In the genomic region with DNA sequence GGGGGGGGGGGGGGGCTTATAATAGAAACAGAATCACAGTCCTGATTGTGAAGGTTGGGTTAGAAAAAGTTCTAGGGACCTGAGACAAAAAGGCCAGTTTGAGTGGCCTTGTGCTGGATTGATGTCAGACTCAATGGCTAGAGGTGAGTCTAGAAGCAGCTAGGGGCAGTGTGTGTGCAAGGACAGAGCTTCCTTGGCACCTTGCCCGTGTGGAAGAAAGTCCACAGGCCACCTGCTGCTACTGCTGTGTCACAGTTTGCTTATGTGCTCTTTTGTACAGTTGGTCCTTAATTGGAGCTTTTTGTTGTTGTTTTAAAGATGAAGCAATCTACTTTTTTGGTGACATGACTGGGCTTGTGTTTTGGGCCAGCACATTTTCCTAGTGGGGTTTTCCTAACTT, we compare ENCODE assay signal across 9 mouse cellular contexts. TPM values are rescaled to one million over a fixed set of nuclear protein-coding genes. Genes with fewer than 3 reads are reported as not detected.
DNase-seq lines count a peak whose midpoint lies in the region; ATAC-seq and TF ChIP-seq lines count a peak whose summit lies in the region.
"Had no signal": no experiment of that assay in that cellular context is flagged by ENCODE, and none has a peak within 500 bp of the region (broad histone marks: within the 10 kb centered on the region; RNA-seq: fewer than 3 reads in every experiment).

No protein-coding gene starts in this region.

- peak; percentile 89 for DNase-seq in heart, adult 11 months
- DNase-seq in heart, embryonic 10.5 days (ENCODE audit: low spot score): no peak
- peak; percentile 17 for DNase-seq in lung, embryonic 14.5 days
- no peak for DNase-seq in lung, adult 18-20 months
- peak; percentile 80 for DNase-seq in liver, postnatal 0 days
- no peak for DNase-seq in ovary, postnatal 14 days (ENCODE audit: low spot score)
- no peak for DNase-seq in testis, postnatal 10 days (ENCODE audit: low spot score)

- no peak overlapping the region for H3K9ac ChIP-seq in lung, embryonic 14.5 days
- H3K9ac ChIP-seq in intestine, postnatal 0 days (ENCODE audit: low read depth, low read length): no peak overlapping the region
- no peak overlapping the region for H3K9ac ChIP-seq in liver, postnatal 0 days (replicated peaks)
- H3K9ac ChIP-seq: hindbrain, embryonic 12.5 days had no signal

- no peak overlapping the region for H3K4me2 ChIP-seq in lung, embryonic 14.5 days
- no peak overlapping the region for H3K4me2 ChIP-seq in intestine, postnatal 0 days (replicated peaks; ENCODE audit: low read depth)
- no peak overlapping the region for H3K4me2 ChIP-seq in liver, postnatal 0 days (ENCODE audit: low read depth, low read length)
- H3K4me2 ChIP-seq: hindbrain, embryonic 12.5 days had no signal

- H3K9me3 ChIP-seq in heart, embryonic 10.5 days: no peaks in the 10 kb centered on the region
- H3K9me3 ChIP-seq in lung, embryonic 14.5 days (ENCODE audit: low read depth, low read length): no peaks in the 10 kb centered on the region
- no peaks in the 10 kb centered on the region for H3K9me3 ChIP-seq in intestine, postnatal 0 days (ENCODE audit: control insufficient read depth)
- no peaks in the 10 kb centered on the region for H3K9me3 ChIP-seq in liver, postnatal 0 days (ENCODE audit: low read length)
- H3K9me3 ChIP-seq: hindbrain, embryonic 12.5 days had no signal

- H3K27ac ChIP-seq in heart, embryonic 10.5 days: no peak overlapping the region
- no peak overlapping the region for H3K27ac ChIP-seq in lung, embryonic 14.5 days (ENCODE audit: low read depth)
- no peak overlapping the region for H3K27ac ChIP-seq in intestine, postnatal 0 days (ENCODE audit: low read depth, low read length)
- peak overlapping the region; percentile 58 for H3K27ac ChIP-seq in liver, postnatal 0 days (ENCODE audit: low read depth)
- H3K27ac ChIP-seq: hindbrain, embryonic 12.5 days had no signal

- no peaks in the 10 kb centered on the region for H3K27me3 ChIP-seq in heart, embryonic 10.5 days (ENCODE audit: insufficient read depth, poor library complexity, severe bottlenecking)
- H3K27me3 ChIP-seq in lung, embryonic 14.5 days (ENCODE audit: insufficient read depth, low read length): no peaks in the 10 kb centered on the region
- no peaks in the 10 kb centered on the region for H3K27me3 ChIP-seq in intestine, postnatal 0 days (replicated peaks; ENCODE audit: control insufficient read depth, insufficient read depth, low read length)
- no peaks in the 10 kb centered on the region for H3K27me3 ChIP-seq in liver, postnatal 0 days (ENCODE audit: insufficient read depth, low read length)
- H3K27me3 ChIP-seq: hindbrain, embryonic 12.5 days had no signal

- peaks cover 7% of the 10 kb centered on the region; the same call in 1 of the 2 replicates for H3K4me1 ChIP-seq in heart, embryonic 10.5 days
- H3K4me1 ChIP-seq in lung, embryonic 14.5 days (ENCODE audit: insufficient read depth): no peaks in the 10 kb centered on the region
- no peaks in the 10 kb centered on the region for H3K4me1 ChIP-seq in intestine, postnatal 0 days (replicated peaks; ENCODE audit: control insufficient read depth, insufficient read depth, low read length)
- peaks cover 12% of the 10 kb centered on the region for H3K4me1 ChIP-seq in liver, postnatal 0 days (ENCODE audit: insufficient read depth)
- H3K4me1 ChIP-seq: hindbrain, embryonic 12.5 days had no signal

- no peak for TF ChIP-seq CTCF in lung, embryonic 14.5 days (IDR thresholded peaks at IDR 0.05; ENCODE audit: low read depth)
- TF ChIP-seq CTCF in intestine, postnatal 0 days (IDR thresholded peaks at IDR 0.05; ENCODE audit: low read depth): peak; percentile 28; the same call in 1 of the 2 replicates
- peak; percentile 36 for TF ChIP-seq CTCF in liver, postnatal 0 days (IDR thresholded peaks at IDR 0.05; ENCODE audit: low read depth)

- peaks cover 58% of the 10 kb centered on the region for H3K36me3 ChIP-seq in heart, embryonic 10.5 days
- H3K36me3 ChIP-seq in lung, embryonic 14.5 days (ENCODE audit: insufficient read depth): peaks cover 54% of the 10 kb centered on the region
- H3K36me3 ChIP-seq in intestine, postnatal 0 days (ENCODE audit: control insufficient read depth, insufficient read depth): peaks cover 57% of the 10 kb centered on the region
- H3K36me3 ChIP-seq in liver, postnatal 0 days (replicated peaks; ENCODE audit: insufficient read depth, low read length): peaks cover 23% of the 10 kb centered on the region

- ATAC-seq in lung, embryonic 14.5 days (ENCODE audit: insufficient read depth): no peak
- 0 out of 2 replicates have a peak, but pooled peaks have one; percentile 31 for ATAC-seq in intestine, postnatal 0 days
- peak; percentile 92 for ATAC-seq in liver, postnatal 0 days

- TF ChIP-seq EP300 in liver, postnatal 0 days (IDR thresholded peaks at IDR 0.05; ENCODE audit: low read depth): peak; percentile 38; the same call in 1 of the 2 replicates

- H3K4me3 ChIP-seq in heart, embryonic 10.5 days: no peak overlapping the region
- no peak overlapping the region for H3K4me3 ChIP-seq in lung, embryonic 14.5 days (ENCODE audit: low read depth, low read length)
- no peak overlapping the region for H3K4me3 ChIP-seq in intestine, postnatal 0 days (ENCODE audit: low read depth, low read length)
- no peak overlapping the region for H3K4me3 ChIP-seq in liver, postnatal 0 days (ENCODE audit: low read depth, low read length)
- H3K4me3 ChIP-seq: hindbrain, embryonic 12.5 days had no signal

- WGBS in heart, embryonic 10.5 days: 60% methylated on average over 1 of the region's 1 CpGs
- 42% methylated on average over 1 of the region's 1 CpGs for WGBS in lung, embryonic 14.5 days
- WGBS in intestine, postnatal 0 days: 24% methylated on average over 1 of the region's 1 CpGs
- WGBS in liver, postnatal 0 days (ENCODE audit: insufficient replicate concordance): 45% methylated on average over 1 of the region's 1 CpGs

RNA-seq across cellular contexts. Expression of gene Fam120b, which starts 33.9 kb away (rescaled TPM):
- polyA plus RNA-seq in heart, embryonic 10.5 days (2016; fragmentation: Nextera tagmentation; extraction: Ambion mirVana): 17.2 and 20.0 TPM in 2 replicates
- polyA plus RNA-seq in lung, embryonic 14.5 days (2014; fragmentation: Nextera tagmentation; extraction: Ambion mirVana): 25.0 and 26.6 TPM in 2 replicates
- 11.5 and 13.6 TPM in 2 replicates for polyA plus RNA-seq in intestine, postnatal 0 days (2015; fragmentation: Nextera tagmentation; extraction: Ambion mirVana)
- 5.0 and 5.2 TPM in 2 replicates for polyA plus RNA-seq in liver, postnatal 0 days (2015; fragmentation: Nextera tagmentation; extraction: Ambion mirVana)

RNA-seq across cellular contexts. Expression of gene Dll1, which starts 53.3 kb away (rescaled TPM):
- polyA plus RNA-seq in heart, embryonic 10.5 days (2016; fragmentation: Nextera tagmentation; extraction: Ambion mirVana): 4.9 and 9.7 TPM in 2 replicates
- polyA plus RNA-seq in lung, embryonic 14.5 days (2014; fragmentation: Nextera tagmentation; extraction: Ambion mirVana): 3.1 and 3.4 TPM in 2 replicates
- 18.5 and 20.0 TPM in 2 replicates for polyA plus RNA-seq in intestine, postnatal 0 days (2015; fragmentation: Nextera tagmentation; extraction: Ambion mirVana)
- 1.9 and 2.6 TPM in 2 replicates for polyA plus RNA-seq in liver, postnatal 0 days (2015; fragmentation: Nextera tagmentation; extraction: Ambion mirVana)

Comparison
In these comparisons a context has a peak if more than half of its experiments do, and no peak if none do; other contexts are left out.
1. DNase-seq: peak in heart, adult 11 months (single experiment), lung, embryonic 14.5 days (single experiment) and liver, postnatal 0 days (single experiment); none in heart, embryonic 10.5 days (single experiment), lung, adult 18-20 months (0 of 2), ovary, postnatal 14 days (single experiment) and testis, postnatal 10 days (single experiment).